Mouse (Mus musculus) midbrain, embryonic 11.5 days (tissue): Measurements from ENCODE around the gene Tedc2. TPM values are rescaled to one million over a fixed set of nuclear protein-coding genes. Genes with fewer than 3 reads are reported as not detected.

Experiments used
- ATAC-seq: fragments of 200-750 bp; cut with Nextera tagmentation; 2 replicates; pipeline ENCODE4 v1.8.0; 2017; ENCODE audit warnings: moderate TSS enrichment, moderate library complexity; ENCODE audit not compliant: low FRiP score
- DNase-seq: peaks from one replicate; pipeline ENCODE4 v3.0.0; 2015; ENCODE audit warnings: low spot score; ENCODE audit errors: missing footprints
- H3K27ac ChIP-seq: fragments of 300-500 bp; sonication (generic); 2 replicates; pipeline ENCODE4 v1.5.1; 2014; ENCODE audit warnings: low read depth, low read length
- H3K27me3 ChIP-seq: fragments of 300-500 bp; sonication (generic); 2 replicates; pipeline ENCODE4 v1.6.1; 2014; ENCODE audit warnings: mild to moderate bottlenecking, low read length, moderate library complexity, mixed read lengths; ENCODE audit not compliant: control insufficient read depth, insufficient read depth
- H3K36me3 ChIP-seq: fragments of 300-500 bp; sonication (generic); 2 replicates; pipeline ENCODE4 v1.6.1; 2014; ENCODE audit warnings: mild to moderate bottlenecking, low read length, moderate library complexity, mixed read lengths; ENCODE audit not compliant: control insufficient read depth, insufficient read depth
- H3K4me1 ChIP-seq: fragments of 300-500 bp; sonication (generic); 2 replicates; pipeline ENCODE4 v1.6.1; 2014; ENCODE audit warnings: low read length; ENCODE audit not compliant: control insufficient read depth, insufficient read depth
- H3K4me2 ChIP-seq: fragments of 300-500 bp; sonication (generic); 2 replicates; pipeline ENCODE4 v1.6.1; 2014; ENCODE audit warnings: mild to moderate bottlenecking, moderate library complexity
- H3K4me3 ChIP-seq: fragments of 300-500 bp; sonication (generic); 2 replicates; pipeline ENCODE4 v1.5.1; 2014; ENCODE audit warnings: low read depth, low read length
- H3K9ac ChIP-seq: fragments of 300-500 bp; sonication (generic); 2 replicates; pipeline ENCODE4 v1.6.1; 2014; ENCODE audit warnings: low read length
- H3K9me3 ChIP-seq: fragments of 300-500 bp; sonication (generic); 2 replicates; pipeline ENCODE4 v1.6.1; 2016; ENCODE audit warnings: low read length; ENCODE audit not compliant: control insufficient read depth
- WGBS: fragments of 180-500 bp; shearing (Covaris S2); extraction: QIAGEN DNeasy Blood & Tissue Kit; methylation state at CpG from one replicate; pipeline ENCODE4 v1.1.7; 2014; 5-methylcytosine and 5-hydroxymethylcytosine counted together
- polyA plus RNA-seq: library from polyadenylated mRNA; unstranded; fragments of >200 nt; fragmentation: Nextera tagmentation; extraction: Ambion mirVana; gene quantifications from 2 replicates; pipeline ENCODE4 v1.2.1, GENCODE M21; 2014

Tedc2 gene
- polyA plus RNA-seq, 1 experiment from 2014 or later = 15.1 TPM

DNA sequence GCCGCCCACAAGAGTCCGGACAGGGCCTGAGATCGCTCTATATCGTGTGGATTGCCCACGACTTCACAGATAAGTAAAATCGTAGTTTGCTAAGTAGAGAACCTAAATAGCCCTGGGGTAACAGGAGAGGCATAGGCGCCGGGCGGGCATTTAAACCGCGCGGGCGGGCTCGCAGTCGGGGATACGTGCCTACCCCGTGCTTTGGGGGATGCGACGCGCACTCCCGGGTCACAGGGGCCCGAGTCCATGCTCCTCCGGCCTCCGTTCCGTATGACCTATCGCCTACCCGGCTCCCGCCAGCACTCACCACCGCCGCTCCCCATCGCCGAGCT, 30.3 kb upstream of the Tedc2 start:
- ATAC-seq (no peak), DNase-seq (no peak)
- under 1% methylated on average over 28 of the region's 32 CpGs for WGBS
- H3K9me3 ChIP-seq = no peaks in the 10 kb centered on the region; the same call in 1 of the 2 replicates
- peak overlapping the region; percentile 72 for H3K4me2 ChIP-seq
- peak overlapping the region; percentile 37 for H3K27ac ChIP-seq
- peak overlapping the region; percentile 75 for H3K4me3 ChIP-seq
- peak overlapping the region; percentile 87 for H3K9ac ChIP-seq
- no peaks in the 10 kb centered on the region for H3K27me3 ChIP-seq
- H3K4me1 ChIP-seq = peaks cover 8% of the 10 kb centered on the region
- peaks cover 19% of the 10 kb centered on the region for H3K36me3 ChIP-seq

DNA sequence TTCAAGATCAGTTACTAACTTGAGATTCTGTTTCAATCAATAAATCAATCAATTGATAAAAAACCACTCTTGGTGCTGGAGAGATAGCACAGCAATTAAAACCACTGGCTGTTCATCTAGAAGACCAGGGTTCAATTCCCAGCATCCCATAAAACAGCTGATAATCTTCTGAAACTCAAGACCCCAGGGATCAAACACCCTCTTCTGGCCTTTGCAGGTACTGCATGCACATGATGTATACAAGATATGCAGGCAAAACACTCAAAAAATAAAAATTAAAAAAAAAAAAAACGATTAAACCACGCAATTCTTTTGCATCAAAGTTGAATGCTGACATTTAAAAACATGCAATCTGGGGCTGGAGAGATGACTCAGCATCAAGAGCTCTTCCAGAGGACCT, 28.0 kb upstream of the Tedc2 start:
- H3K9ac ChIP-seq = no peak overlapping the region
- H3K27me3 ChIP-seq = no peaks in the 10 kb centered on the region
- no peak overlapping the region for H3K27ac ChIP-seq
- H3K4me1 ChIP-seq = peaks cover 8% of the 10 kb centered on the region
- DNase-seq (no peak), ATAC-seq (no peak)
- H3K4me3 ChIP-seq = no peak overlapping the region
- no peak overlapping the region for H3K4me2 ChIP-seq
- H3K9me3 ChIP-seq = no peaks in the 10 kb centered on the region; the same call in 1 of the 2 replicates
- H3K36me3 ChIP-seq = peaks cover 36% of the 10 kb centered on the region
- WGBS = 98% methylated on average over 2 of the region's 2 CpGs

DNA sequence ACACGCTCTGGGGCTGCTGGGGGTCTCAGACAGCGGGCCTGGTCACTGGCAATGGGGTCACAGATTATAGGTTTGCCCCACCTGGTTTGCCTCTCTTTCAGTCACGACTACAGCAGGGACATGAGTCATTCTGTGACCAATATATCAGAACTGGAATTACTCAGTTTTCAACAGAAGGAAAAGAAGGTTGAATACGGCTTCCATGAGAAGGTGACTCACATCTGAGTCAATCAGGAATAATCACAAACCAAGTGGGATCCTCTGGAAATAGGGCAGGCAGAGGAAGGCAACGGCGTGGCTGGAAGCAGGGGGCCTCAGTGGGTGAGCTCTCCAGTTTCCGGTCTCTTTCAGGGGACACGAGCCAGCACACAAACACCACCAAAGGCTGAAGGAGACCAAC, 23.4 kb upstream of the Tedc2 start:
- peaks cover 53% of the 10 kb centered on the region for H3K36me3 ChIP-seq
- no peak overlapping the region for H3K9ac ChIP-seq
- DNase-seq (no peak), ATAC-seq (no peak)
- no peaks in the 10 kb centered on the region for H3K4me1 ChIP-seq
- H3K9me3 ChIP-seq = no peaks in the 10 kb centered on the region; the same call in 1 of the 2 replicates
- H3K4me3 ChIP-seq = no peak overlapping the region
- WGBS = 98% methylated on average over 8 of the region's 8 CpGs
- H3K27me3 ChIP-seq = no peaks in the 10 kb centered on the region
- no peak overlapping the region for H3K4me2 ChIP-seq
- H3K27ac ChIP-seq = no peak overlapping the region

DNA sequence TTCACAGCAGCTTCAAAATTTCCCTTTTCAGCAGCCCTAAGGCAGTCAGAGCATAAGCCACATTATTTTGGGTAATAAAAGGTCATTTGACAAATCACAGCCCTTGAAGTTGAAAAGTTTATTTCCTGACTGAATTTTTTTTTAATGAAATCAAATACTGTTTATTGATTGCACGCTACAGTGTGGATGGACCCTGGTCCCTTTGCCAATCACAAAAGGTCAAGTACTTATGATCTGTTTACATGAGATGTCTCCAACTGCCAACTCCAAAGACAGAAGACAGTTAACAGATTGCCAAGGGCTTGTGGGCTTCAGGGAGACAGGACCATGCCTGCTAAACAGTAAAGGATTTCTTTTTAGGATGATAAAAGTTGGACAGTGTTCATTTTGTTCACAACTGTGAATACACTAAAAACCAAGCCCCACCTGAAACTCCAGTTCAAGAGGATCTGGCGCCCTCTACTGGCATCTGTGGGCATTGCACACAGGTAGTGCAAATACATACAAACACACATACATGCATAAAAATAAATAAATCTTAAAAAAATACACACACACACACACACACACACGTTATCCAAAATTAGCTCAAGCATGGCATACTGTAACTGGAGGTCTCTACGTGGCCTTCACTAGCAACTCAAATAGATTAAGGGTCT, 22.8 kb upstream of the Tedc2 start:
- 87% methylated on average over 4 of the region's 4 CpGs for WGBS
- Histone ChIP-seq H3K4me3 (no peak overlapping the region), H3K36me3 (peaks cover 50% of the 10 kb centered on the region), H3K4me1 (no peaks in the 10 kb centered on the region), H3K9me3 (no peaks in the 10 kb centered on the region), H3K27me3 (no peaks in the 10 kb centered on the region), H3K4me2 (no peak overlapping the region), H3K27ac (no peak overlapping the region), H3K9ac (no peak overlapping the region)
- DNase-seq (peak; percentile 89), ATAC-seq (no peak)

DNA sequence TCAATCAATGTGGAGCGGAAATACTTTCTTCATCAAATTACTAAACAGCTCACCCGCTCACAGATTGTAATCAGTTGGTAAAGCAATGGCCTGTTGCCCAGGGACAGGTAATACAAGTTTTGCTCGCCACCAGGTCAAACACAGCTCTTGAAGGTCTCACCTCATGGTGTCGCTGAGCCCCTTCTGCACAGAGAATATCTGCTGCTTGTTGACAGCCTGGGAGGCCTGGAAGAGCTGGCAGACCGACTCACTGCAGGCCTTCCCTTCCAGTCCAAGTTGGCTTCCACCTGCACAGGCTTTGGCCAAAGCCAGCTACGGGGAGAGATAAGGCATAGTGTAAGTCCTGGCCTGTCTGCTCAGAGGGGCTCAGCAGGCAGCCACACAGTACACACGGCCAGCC, 16.3 kb upstream of the Tedc2 start:
- no peak overlapping the region for H3K27ac ChIP-seq
- ATAC-seq (no peak), DNase-seq (no peak)
- no peaks in the 10 kb centered on the region for H3K27me3 ChIP-seq
- no peaks in the 10 kb centered on the region for H3K9me3 ChIP-seq
- H3K36me3 ChIP-seq = peaks cover 41% of the 10 kb centered on the region
- no peak overlapping the region for H3K4me3 ChIP-seq
- 96% methylated on average over 7 of the region's 7 CpGs for WGBS
- no peak overlapping the region for H3K9ac ChIP-seq
- no peak overlapping the region for H3K4me2 ChIP-seq
- H3K4me1 ChIP-seq = no peaks in the 10 kb centered on the region

DNA sequence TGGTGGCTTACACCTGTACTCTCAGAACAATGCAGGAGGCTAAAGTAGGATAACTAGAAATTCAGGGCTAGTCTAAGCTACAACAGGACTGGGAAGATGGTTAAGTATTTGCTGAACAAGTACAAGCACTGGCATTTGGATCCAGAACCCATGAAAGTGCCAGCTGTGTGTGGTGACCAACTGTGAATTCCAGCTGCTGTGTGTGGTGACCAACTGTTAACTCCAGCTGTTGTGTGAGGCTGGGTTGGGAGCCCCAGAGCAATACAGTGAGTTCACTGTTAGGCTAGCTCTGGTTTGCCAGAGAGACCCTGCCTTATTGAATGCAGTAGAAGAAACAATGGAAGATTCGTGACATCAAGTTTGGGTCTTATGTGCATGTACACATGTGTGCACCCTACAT, 15.8 kb upstream of the Tedc2 start:
- Histone ChIP-seq H3K36me3 (peaks cover 41% of the 10 kb centered on the region), H3K4me3 (no peak overlapping the region), H3K9me3 (no peaks in the 10 kb centered on the region), H3K9ac (no peak overlapping the region), H3K4me2 (no peak overlapping the region), H3K4me1 (no peaks in the 10 kb centered on the region), H3K27me3 (no peaks in the 10 kb centered on the region), H3K27ac (no peak overlapping the region)
- WGBS = 90% methylated on average over 1 of the region's 1 CpGs
- ATAC-seq (no peak), DNase-seq (no peak)

DNA sequence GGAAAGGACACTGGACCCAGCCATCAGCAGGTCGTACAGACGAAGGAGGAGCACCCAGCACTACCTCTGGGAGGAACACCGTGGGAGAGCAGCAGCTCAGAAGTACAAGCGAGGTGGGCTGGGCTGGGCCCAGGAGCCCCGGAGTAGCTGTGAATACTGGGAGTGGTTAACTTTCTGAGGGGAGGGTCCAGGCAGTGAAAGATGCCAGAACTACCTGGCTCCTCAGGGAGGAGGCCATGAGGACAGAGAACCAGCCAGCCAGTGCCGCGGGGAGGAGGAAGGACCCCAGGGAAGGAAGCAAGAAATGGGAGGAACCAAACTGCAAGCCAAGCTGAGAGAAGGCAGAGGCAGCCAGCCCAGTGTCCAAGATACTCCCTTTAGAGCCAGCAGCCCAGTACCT, 7.3 kb upstream of the Tedc2 start:
- DNase-seq (no peak), ATAC-seq (no peak)
- H3K4me3 ChIP-seq = no peak overlapping the region
- no peak overlapping the region for H3K27ac ChIP-seq
- no peaks in the 10 kb centered on the region for H3K27me3 ChIP-seq
- no peak overlapping the region for H3K9ac ChIP-seq
- H3K4me2 ChIP-seq = no peak overlapping the region
- no peaks in the 10 kb centered on the region for H3K9me3 ChIP-seq
- no peaks in the 10 kb centered on the region for H3K4me1 ChIP-seq
- WGBS = 90% methylated on average over 7 of the region's 7 CpGs
- H3K36me3 ChIP-seq = peaks cover 51% of the 10 kb centered on the region

DNA sequence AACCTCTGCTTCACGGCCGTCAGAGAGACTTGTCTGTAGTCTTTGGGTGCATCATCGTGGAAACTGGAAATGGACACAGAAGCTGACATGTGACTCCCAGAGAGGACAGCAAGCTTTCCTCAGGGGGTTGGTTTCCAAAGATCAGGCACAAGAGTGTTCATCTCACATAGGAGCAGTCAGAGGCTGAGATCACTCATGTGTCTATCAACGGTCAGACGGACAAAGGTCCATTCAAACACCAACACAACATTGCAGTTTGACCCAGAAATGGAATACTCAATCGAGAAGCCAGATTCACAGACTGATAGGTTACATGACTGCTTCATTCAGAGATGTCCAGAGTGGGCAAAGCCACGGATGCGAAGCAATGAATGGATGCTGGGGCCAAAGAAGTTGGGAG, 6.1 kb upstream of the Tedc2 start:
- Histone ChIP-seq H3K36me3 (peaks cover 47% of the 10 kb centered on the region), H3K9ac (no peak overlapping the region), H3K27ac (no peak overlapping the region), H3K4me3 (no peak overlapping the region), H3K9me3 (no peaks in the 10 kb centered on the region), H3K4me2 (no peak overlapping the region), H3K27me3 (no peaks in the 10 kb centered on the region), H3K4me1 (no peaks in the 10 kb centered on the region)
- ATAC-seq = no peak
- DNase-seq = no peak
- 91% methylated on average over 8 of the region's 8 CpGs for WGBS

DNA sequence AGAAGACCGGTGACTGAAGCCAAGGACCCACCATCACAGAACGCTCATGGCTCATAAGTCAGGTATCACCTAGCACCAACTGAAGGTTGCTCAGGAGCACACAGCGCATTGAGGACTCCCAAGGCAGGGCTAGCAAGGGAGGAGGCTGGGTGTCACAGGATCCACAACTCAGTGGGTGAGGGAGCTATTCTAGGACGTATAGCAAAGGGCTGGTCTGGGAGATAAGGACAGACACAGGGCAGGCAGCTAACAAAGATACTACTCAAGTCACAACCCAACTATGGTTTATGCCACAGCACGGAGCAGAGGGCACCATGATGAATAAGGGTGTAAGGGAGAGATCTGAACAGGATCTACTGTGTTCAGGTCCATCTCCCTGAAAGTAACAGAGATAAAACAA, 5.2 kb upstream of the Tedc2 start:
- peaks cover 42% of the 10 kb centered on the region for H3K36me3 ChIP-seq
- H3K9ac ChIP-seq = no peak overlapping the region
- no peak overlapping the region for H3K27ac ChIP-seq
- H3K4me1 ChIP-seq = no peaks in the 10 kb centered on the region
- no peak for ATAC-seq
- DNase-seq = no peak
- 92% methylated on average over 5 of the region's 5 CpGs for WGBS
- H3K27me3 ChIP-seq = no peaks in the 10 kb centered on the region
- H3K4me2 ChIP-seq = no peak overlapping the region
- H3K9me3 ChIP-seq = no peaks in the 10 kb centered on the region
- no peak overlapping the region for H3K4me3 ChIP-seq
